Mouse (Mus musculus) brown adipose tissue, adult 24 weeks (tissue): Measurements from ENCODE around the gene Exoc8. TPM values are rescaled to one million over a fixed set of nuclear protein-coding genes. Genes with fewer than 3 reads are reported as not detected.

Experiments used
- H3K27ac ChIP-seq: fragments of 200-500 bp; replicated peaks from 2 replicates; pipeline ENCODE4 v1.5.1; 2012; ENCODE audit warnings: low read depth, mild to moderate bottlenecking, low read length
- H3K4me1 ChIP-seq: fragments of 200-500 bp; 2 replicates; pipeline ENCODE4 v1.6.1; 2012; ENCODE audit warnings: low read length, mixed read lengths; ENCODE audit not compliant: control insufficient read depth, insufficient read depth, insufficient read length
- H3K4me3 ChIP-seq: fragments of 200-500 bp; 2 replicates; pipeline ENCODE4 v1.5.1; 2012; ENCODE audit warnings: low read depth, mild to moderate bottlenecking, low read length, moderate library complexity; ENCODE audit not compliant: insufficient read depth
- polyA plus RNA-seq: library from polyadenylated mRNA; stranded (reverse); fragments of >200 nt; gene quantifications from 2 replicates; pipeline ENCODE4 v1.2.4, GENCODE M21; 2012; ENCODE audit not compliant: missing spikeins, insufficient read depth, insufficient read length

The Exoc8 gene
- 9.7 and 13.5 TPM in 2 replicates for polyA plus RNA-seq

GRCm38 (mm10) chr8:124897386-124898250 is at the start of gene Exoc8, which contains the start of gene Sprtn:
Gene Exoc8, minus strand, starts transcription at chr8:124897705.
Gene Sprtn, plus strand, starts transcription at chr8:124897886.
- H3K4me1 ChIP-seq = peaks cover 19% of the 10 kb centered on the region
- peak within 1 kb of the TSS; percentile 76 for H3K27ac ChIP-seq
- peak within 1 kb of the TSS; percentile 92 for H3K4me3 ChIP-seq

- H3K4me3 ChIP-seq = peak overlapping the region; percentile 1; the same call in 1 of the 2 replicates
- peak overlapping the region; percentile 77 for H3K27ac ChIP-seq
- H3K4me1 ChIP-seq = peaks cover 19% of the 10 kb centered on the region
Measured at GRCm38 (mm10) chr8:124944406-124944805, 46.9 kb upstream of the Exoc8 start.

DNA sequence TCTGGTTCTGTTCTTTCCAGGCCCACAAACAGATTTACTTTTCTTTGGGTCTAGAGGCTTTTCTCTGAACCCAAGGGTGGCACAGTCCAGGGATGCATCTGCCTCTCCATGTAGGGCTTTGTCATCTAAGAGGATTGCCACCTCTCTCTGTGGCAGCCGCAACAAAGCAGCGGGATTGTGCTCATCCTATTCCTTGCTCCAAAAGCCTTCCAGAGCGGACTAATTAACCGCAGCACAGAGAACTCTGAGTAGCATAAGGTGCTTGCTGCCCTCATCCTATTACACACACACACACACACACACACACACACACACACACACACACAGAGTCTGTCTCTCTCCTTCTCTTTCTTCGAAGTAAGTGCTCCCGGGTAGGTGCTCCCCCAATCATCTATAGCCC is 46.3 kb upstream of the Exoc8 start:
- Histone ChIP-seq H3K4me1 (peaks cover 19% of the 10 kb centered on the region), H3K27ac (peak overlapping the region; percentile 19; the same call in 1 of the 2 replicates), H3K4me3 (peak overlapping the region; percentile 0; the same call in 1 of the 2 replicates)

GRCm38 (mm10) chr8:124937293-124937692 is 39.8 kb upstream of the Exoc8 start:
- Histone ChIP-seq H3K4me3 (no peak overlapping the region), H3K27ac (peak overlapping the region; percentile 99), H3K4me1 (peaks cover 35% of the 10 kb centered on the region)

- Histone ChIP-seq H3K4me1 (peaks cover 36% of the 10 kb centered on the region), H3K27ac (peak overlapping the region; percentile 99), H3K4me3 (no peak overlapping the region)
Measured at GRCm38 (mm10) chr8:124936699-124937098, 39.2 kb upstream of the Exoc8 start.

DNA sequence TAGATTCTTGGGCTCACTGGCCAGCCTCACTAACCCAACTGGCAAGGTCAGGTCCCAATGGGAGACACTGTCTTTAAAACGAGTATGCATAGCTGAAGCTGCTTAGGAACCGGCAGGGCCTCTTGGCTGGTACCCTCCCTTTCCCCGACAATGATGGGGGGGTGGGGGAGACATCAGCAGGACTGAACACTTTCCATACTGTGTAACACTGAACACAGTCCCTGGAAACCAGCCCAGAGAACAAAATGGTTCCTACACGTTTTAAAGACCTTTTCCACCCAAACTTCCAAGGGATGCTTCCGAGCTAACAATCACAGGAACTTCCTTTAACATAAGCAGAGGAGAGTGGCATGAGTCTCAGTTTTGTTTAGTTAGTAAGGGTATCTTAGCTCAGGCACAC is 37.6 kb upstream of the Exoc8 start:
- H3K4me1 ChIP-seq = peaks cover 39% of the 10 kb centered on the region
- H3K4me3 ChIP-seq = no peak overlapping the region
- H3K27ac ChIP-seq = peak overlapping the region; percentile 19; the same call in 1 of the 2 replicates

DNA sequence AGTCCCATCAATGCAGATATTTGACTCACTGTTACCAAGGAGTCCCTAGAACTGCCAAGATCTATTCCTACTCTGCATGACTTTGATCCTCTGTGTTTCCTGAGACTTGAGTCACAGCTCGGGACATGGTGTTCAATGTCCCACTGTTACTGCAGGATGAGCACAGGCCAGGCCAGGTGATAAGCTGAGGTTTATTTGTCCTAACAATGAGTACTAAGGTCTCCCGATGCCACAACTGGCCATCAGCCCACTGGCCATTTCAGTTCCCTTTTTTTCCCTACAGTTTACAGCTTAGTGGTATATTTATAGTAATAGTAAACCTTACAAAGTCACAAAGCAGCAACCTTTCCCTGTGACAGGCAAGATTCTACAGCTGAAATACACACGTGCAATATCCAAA is 34.9 kb upstream of the Exoc8 start:
- Histone ChIP-seq H3K27ac (peak overlapping the region; percentile 14; the same call in 1 of the 2 replicates), H3K4me3 (no peak overlapping the region), H3K4me1 (peaks cover 53% of the 10 kb centered on the region)

DNA sequence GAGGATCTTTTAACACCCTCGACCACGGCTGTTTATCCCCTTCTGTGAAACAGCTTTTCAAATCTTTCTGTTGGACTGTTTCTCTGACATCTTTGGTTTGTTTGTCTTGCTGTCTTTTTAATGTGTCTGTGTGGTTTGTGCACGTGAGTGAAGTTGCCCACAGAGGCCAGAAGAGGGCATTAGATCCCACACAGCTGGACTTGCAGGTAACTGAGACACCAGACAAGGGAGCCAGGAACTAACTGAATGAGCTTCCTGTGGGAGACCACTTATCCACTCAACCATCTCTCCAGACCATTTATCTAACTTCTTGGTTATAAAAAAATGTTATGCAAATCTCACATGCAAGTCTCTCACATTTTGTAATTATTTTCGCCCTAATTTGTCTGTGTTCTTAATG is 33.1 kb upstream of the Exoc8 start:
- H3K4me3 ChIP-seq = no peak overlapping the region
- H3K27ac ChIP-seq = peak overlapping the region; percentile 18; the same call in 1 of the 2 replicates
- peaks cover 59% of the 10 kb centered on the region for H3K4me1 ChIP-seq

DNA sequence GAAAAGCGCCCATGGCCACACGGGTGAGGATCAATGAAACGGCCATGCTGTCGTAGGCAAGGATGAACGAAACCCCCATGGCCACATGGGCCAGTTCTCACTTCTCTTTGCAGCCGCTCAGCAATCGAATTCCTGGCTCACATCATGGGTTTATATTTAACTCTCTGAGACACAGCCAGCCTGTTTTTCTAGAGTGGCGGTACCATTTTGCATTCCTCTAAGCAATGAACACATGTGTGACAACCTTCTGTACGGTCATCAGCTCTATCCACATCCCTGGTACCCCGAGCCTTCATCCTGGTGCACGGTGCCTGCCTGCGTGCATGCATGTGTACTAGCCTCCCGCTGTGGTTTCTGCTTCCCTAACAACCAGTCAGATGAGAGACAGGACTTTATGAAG is 32.6 kb upstream of the Exoc8 start:
- Histone ChIP-seq H3K4me3 (no peak overlapping the region), H3K27ac (peak overlapping the region; percentile 18; the same call in 1 of the 2 replicates)

GRCm38 (mm10) chr8:124929006-124929405 is 31.5 kb upstream of the Exoc8 start:
- peak overlapping the region; percentile 82 for H3K27ac ChIP-seq
- H3K4me1 ChIP-seq = peaks cover 59% of the 10 kb centered on the region
- no peak overlapping the region for H3K4me3 ChIP-seq

More for the DNA sequence above, 32.6 kb upstream of the Exoc8 start:
- H3K4me1 ChIP-seq = peaks cover 58% of the 10 kb centered on the region

DNA sequence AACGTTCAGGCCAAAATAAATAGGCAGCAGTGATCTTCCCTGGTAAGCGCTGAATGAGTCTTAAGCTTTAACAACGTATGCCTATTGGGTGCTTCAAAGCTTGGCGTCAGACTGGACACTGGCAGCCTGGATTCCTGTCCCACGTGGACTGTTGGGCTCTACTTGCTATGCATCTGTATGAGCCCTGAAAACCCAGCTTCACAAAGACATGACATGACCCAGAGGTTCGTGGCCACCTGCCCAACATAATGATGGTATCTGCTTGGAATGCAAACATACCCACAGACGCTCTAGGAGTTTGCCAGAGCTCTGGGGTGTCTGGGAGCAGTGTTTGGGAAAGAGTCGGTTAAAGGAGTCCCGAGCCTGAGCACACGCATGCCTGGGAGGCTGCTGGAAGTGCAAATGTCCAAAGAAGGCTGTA is 28.9 kb upstream of the Exoc8 start:
- peaks cover 72% of the 10 kb centered on the region for H3K4me1 ChIP-seq
- no peak overlapping the region for H3K4me3 ChIP-seq
- peak overlapping the region; percentile 98 for H3K27ac ChIP-seq

DNA sequence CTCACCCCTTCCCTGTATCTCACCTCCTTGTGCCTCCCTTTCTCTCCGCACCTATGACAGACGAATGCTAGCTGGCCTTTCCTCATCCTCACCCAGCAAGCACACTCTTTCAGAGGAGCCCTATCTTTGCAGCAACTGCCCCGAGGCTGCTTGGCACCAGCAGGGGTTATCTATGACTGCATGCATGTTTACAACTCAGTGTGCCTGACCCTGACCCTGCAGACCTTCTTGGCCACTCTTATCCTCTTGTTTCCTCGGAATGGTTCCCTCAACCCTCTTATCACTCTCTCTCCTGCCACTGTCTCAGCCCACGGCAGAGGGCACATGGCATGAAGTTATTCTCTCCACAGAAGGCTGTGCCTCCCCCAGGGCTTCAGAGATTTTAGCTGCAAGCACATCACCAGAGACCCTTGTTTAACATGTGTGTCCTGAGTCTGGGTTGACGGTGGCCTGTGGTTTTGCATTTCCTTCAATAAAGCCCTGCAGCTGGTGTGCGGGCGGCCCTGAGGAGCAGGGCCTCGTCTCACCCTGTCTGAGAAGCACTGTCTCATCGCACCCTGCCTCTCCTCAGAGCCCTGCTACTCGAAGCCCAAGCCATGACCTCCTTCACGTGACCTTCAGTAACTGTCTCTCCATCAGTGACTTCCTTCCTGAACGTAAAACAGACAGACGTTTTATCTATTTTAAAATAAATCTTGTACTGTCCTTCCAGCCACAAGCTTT is 28.2 kb upstream of the Exoc8 start:
- H3K27ac ChIP-seq = peak overlapping the region; percentile 98
- peaks cover 75% of the 10 kb centered on the region for H3K4me1 ChIP-seq
- H3K4me3 ChIP-seq = no peak overlapping the region

DNA sequence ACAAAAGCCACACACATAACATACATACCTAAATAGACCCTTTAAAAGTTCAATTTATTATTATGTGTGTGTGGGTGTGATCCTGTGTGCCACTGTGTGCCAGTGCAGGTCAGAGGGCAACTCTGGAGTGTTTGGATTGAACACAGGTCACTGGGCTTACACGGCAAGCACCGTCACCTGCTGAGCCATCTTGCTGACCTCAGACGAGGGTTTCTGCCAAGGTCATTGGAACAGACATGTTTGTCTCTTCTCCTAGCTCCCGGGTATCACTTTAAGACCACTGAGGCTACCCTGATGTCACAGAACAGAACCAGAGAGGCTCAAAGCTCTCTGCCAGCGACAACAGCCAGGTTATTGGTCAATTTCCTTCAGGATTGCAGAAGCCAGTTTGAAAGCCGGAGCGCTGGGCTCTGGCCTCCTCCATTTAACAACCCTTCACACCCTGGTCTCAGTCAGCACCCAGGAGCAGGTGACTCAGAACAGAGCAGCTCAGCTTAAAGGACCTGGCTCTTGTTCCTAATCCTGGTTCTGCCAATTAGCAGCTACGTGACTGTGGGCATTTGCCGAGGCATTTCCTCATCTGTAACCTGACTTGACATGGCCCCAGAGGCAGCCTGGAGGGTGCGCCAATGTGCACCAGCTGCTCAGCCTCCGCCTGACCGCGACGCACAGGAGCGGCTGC is 26.6 kb upstream of the Exoc8 start:
- Histone ChIP-seq H3K27ac (peak overlapping the region; percentile 98), H3K4me1 (peaks cover 73% of the 10 kb centered on the region), H3K4me3 (no peak overlapping the region)

- no peak overlapping the region for H3K4me3 ChIP-seq
- H3K4me1 ChIP-seq = peaks cover 66% of the 10 kb centered on the region
- H3K27ac ChIP-seq = peak overlapping the region; percentile 98
Measured at GRCm38 (mm10) chr8:124922490-124923089, 25.1 kb upstream of the Exoc8 start.
